Mouse (Mus musculus): ENCODE data around the gene Lrguk.

Gene Lrguk

DNA sequence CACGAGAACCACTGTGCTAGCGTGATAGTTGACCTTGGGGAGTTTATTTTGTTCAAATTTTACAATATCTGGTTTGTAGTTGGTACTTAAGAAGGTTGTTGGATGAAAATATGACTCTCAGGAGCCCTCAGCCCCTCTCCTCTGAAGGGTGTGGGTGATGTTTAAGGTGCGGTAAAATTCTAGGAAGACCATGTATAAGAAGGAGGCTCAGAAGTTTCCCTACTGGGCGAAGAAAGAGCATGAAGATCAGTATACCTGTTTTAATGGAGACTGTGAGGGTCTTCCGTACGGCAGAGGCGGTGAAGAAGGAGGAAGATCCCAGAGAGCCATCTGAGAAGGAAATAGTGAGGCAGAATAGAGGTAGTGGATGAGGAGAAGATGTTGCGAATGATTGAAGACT, 38.0 kb downstream of the Lrguk start:
- DNase-seq, result no peak

DNA sequence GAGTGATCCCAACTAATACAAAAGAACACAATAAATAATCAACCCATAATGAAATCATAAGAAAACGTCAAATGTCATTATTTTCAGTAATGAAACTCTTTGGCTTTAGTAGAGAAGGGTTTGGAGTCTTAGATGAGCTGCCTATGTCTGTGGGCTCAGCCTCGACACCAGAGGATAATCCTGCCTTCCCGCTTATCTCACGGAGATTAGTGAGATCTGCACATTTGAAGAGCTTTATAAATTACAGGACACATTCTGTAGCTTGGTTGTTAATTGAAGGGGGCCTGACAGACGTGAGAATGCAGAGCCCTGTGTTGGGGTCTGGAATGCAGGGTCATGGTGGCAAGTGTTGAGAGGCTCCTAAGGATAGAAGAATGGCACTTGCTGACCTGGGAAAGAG, 42.7 kb downstream of the Lrguk start:
- DNase-seq, result no peak

DNA sequence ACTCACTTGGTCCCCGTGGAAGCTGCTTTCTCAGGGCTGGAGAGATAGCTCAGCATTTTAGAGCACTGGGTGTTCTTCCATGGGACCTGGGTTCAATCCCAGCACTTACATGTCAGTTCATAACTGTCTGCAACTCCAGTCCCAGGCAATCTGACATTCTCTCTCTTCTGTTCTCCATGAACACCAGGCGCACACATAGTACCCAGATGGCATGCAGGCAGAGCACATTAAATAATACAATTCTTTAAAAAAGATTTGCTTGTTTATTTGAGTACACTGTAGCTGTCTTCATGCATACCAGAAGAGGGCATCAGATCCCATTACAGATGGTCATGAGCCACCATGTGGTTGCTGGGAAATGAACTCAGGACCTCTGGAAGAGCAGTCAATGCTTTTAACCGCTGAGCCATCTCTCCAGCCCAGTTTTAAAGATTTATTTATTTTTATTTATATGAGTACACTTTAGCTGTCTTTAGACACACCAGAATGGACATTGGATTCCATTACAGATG, 44.7 kb downstream of the Lrguk start:
- DNase-seq, result peak; percentile 21

DNA sequence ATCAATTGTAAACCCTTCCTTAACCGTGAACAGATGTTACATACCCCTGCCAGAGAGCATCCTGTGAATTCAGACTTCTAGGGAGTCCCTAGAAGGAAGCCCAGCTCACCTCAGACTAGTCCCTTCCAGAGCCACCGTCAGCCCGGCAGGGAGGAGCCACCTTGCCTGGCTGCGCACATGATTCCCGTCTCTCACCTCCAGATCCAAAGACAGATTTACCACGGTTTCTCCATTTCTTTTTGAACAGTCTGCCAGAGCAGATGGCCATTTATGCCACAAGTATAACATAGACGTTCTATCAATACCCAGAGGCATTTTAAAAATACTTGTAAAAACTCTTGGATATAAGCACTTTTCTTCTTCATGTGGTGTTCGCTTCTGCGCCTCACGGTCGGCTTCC, 46.3 kb downstream of the Lrguk start:
- DNase-seq, result no peak

GRCm38 (mm10) chr6:34083471-34083870, 54.2 kb downstream of the Lrguk start:
- DNase-seq, result no peak

DNA sequence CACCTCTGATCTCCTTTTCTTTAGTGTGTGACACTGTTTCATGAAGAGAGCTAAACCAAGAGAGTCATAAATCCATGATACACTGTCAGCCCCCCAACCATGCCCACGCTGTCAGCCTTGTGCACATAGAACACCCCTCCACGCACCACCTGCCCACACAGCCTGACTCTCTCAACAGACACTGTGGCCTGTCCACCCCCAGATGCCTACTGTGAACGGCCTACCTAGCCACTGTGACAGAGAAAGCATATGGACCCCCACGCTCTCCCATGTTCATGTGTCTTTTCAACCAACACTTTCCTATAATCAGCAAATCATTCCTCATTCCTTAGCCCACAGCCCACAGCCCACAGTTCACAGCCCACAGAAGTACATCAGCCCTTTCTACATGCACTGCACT, 58.5 kb downstream of the Lrguk start:
- no peak for DNase-seq

- no peak for DNase-seq
Observed at GRCm38 (mm10) chr6:34088986-34089385, 59.7 kb downstream of the Lrguk start.

- no peak for DNase-seq
Observed at GRCm38 (mm10) chr6:34091537-34091936, 62.3 kb downstream of the Lrguk start.

DNA sequence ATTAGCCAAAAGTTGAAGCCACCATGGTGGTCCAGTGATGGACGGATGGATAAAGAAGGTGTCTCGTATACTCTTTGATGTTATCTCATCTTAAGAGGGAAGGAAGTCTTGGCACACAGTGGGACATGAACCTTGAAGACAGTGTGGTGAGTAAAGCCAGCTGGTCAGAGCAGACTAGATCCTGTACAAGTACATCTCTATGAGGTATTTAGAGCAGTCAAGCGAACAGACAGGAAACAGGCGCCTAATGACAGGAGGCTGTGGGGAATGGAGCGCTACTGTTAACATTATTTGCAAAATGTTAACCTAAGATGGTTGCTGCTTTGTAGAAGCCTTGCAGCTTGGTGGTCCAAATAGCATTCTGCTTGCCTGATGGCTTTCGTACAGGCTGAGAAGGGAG, 67.0 kb downstream of the Lrguk start:
- DNase-seq, result no peak

DNA sequence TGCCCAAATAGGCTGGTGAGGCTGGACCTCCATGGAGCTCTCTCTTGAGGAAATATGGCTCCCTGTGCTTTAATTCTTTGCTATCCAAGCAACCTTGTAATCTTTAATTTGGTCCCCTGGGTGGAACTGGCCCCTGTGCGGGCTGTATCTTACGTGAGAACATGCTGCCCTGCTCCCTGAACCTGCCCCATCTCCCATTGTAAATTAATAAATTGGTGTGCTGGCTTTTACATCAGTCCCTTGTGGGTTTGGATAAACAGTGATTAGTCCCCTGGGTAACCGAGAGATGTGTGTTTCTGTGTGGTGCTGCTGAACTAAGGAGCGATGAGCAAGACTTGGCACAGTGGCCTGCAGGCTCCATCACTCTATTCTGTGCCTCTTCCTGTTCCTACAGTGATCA, 67.7 kb downstream of the Lrguk start:
- no peak for DNase-seq

GRCm38 (mm10) chr6:34099725-34100124, 70.5 kb downstream of the Lrguk start:
- DNase-seq, result no peak

DNA sequence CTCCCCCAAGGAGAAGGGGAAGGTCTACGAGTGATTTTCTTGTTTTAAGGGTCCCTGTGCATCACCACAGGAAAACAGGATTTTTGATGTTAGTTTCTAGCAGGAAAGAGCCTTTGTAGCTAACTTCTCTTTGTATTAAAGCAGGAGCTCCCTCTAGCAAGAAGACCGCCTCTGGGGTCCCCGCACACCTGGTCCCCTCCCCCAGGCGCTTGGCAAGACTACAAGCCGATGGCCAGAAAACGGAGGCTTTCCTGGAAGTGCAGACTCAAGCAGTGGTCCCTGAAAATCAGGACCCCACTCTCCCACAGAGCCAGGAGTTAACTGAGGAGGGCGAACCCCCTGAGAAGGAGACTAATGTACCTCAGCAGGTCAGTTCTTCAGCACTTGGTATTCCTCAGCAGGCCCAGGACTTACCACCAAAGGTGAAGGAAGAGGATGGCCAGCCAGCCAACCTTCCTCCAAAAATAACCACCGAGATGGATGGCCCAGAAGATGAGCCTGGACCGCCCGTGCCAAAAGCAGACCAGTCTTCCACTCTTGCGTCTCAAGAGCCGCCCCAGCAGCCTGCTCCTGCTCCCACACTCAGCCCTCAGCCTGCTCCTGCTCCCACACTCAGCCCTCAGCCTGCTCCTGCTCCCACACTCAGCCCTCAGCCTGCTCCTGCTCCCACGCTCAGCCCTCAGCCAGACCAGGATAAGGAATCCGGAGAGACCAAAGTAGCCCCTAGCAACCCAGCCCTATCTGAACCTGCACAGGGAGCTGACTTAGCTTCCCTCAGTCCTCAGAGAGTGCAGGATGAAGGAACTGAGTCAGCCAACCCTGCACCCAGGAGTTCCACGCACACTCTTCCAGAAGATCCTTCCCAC, 72.5 kb downstream of the Lrguk start:
- DNase-seq, result peak; percentile 35

DNA sequence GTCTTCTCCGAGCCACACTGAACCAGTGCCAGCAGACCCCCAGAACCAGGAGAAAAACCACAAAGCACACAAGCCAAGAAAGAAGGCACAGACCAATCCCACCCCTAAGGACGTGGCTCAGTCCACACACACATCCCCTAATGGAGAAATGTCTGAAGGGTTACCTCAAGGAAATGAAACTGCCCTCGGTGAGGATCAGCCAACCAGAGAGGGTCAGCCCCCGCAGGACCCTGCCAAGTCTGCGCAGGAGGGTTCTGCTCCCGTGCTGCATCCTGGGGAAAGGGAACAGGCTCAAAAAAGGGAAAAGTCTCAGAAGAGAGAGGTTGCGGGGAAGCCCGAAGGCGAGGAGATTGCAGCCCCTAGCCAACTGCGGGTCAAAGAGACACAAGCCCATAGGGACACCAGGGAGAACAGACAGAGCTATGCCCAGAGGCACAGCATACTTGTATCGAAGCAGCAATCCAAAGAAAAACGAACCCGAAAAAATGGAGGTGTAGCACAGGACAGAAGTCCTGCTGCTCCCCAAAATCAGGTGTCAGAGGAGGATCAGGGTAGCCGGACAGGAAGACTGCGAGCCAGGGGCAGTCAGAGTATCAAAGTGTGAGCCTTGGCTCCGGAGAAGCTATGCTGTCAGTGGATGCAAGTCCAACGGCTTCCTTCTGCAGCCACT, 74.1 kb downstream of the Lrguk start:
- no peak for DNase-seq

DNA sequence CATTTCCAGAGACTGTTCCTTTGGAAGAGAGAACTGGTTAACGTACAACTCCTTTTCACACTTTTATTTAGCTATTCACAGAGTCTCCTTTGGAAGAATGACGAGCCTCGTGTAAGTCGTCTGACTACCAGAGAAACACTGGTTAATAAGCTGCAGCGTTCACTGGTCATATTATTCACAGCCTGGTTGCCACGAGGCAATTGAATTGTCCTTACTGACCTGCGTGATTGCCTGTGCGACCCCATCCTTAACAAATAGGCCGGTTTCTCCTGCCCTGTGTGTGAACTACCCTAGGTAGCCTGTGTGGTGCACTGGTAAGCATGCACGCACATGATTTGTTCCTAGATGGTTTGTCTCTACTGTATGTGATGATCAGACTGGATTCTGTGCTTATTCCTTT, 81.3 kb downstream of the Lrguk start:
- no peak for DNase-seq

DNA sequence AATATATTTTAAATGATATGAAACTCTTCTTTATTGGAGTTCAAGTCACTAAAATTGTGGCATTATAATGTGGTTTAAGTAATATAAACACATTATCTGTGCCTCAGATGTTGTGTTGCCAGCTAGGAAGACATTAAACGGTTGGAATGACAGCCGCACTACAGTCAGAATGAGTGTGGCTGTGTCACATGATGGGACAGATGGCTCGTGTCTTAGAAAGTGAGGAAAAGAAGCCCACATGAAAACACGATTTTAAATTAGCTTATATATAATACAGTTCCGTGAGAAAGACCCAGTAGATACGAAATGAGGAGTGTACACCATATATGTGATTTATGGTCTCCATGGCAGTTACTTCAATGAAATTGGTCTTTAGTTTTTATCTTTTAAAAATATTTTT, 82.2 kb downstream of the Lrguk start:
- DNase-seq, result no peak

DNA sequence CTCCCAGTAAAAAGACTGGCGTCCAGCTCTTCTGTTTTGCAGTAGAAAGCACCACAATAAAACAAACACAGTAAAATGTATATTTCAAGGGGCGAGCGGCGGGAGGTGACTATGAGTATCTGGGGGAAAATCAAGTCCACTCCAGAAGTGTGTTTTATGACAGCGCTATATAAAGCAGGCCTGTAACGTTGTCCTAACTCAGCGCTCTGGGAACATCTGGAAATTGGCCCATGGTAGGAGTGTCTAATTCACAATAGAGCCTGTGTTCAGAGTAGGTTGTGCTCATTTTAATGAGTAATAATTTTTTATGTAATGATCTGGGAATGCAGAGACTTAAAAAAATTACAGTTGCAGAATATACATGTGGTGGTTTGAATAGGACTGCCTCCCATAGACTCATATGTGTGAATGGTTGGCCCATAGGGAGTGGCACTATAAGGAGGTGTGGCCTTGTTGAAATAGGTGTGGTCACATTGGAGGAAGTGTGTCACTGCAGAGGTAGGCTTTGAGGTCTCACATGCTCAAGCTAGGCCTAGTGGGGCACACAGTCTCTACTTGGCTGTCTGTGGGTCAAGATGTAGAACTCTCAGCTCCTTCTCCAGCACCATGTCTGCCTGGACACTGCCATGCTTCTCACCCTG, 87.7 kb downstream of the Lrguk start:
- no peak for DNase-seq

DNA sequence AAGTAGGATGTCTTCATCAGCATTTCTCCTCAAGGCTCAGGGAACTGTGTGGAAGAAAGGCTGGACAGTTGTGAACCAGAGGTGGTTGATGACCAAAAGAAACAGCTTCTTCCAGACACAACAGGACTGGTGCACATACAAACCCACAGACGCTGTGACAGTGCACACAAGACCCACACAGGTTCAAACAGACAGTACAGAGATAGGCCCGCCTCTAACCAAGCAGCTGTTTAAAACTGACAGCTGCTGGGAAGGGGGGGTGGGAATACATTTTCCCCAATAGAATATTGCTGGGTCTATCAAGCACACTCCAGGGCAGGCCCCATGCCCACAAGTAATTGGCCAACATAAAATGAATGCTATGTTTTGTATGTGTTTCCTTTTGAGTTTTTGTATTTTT, 95.2 kb downstream of the Lrguk start:
- DNase-seq, result peak; percentile 48

DNA sequence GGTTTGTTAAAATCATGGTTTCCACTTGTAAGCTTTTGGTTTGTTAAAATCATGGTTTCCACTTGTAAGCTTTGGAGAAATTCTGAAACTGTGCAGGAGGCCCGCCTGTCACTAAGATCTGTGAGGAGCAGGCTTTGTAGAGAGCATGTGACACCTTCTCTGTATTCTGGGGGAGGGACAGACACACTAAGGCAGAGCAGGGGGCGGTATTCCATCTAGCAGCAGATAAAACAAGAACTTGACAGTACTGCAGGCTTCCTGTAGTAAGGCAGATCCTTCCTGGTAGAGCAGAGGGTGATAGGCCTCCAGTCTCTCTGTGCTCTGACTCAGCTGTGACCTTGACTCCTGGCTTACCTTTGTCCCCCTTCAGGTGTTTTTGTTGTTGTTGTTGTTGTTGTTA, 100.0 kb downstream of the Lrguk start:
- DNase-seq, result peak; percentile 51

DNA sequence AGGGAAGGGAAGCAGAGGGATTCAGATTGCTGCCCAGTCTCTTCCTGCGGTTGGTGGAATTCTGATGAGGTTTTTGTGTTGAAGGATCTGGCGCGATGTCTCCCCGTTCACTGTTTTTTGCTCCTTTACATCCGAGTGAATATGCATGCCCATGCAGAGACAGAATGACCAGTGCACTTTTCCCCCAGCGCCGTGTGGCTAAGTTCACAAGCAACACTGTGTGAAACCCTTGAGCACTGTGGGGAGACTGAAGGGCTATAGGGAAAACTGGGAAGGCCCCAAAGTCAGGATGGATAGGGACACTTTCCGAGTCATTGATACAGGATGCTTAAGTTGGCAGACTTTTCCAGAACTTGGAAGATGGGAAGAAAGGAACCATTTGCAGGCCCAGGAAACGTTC, 103.1 kb downstream of the Lrguk start:
- no peak for DNase-seq

- no peak for DNase-seq
Observed at GRCm38 (mm10) chr6:34138366-34138765, 109.1 kb downstream of the Lrguk start.

DNA sequence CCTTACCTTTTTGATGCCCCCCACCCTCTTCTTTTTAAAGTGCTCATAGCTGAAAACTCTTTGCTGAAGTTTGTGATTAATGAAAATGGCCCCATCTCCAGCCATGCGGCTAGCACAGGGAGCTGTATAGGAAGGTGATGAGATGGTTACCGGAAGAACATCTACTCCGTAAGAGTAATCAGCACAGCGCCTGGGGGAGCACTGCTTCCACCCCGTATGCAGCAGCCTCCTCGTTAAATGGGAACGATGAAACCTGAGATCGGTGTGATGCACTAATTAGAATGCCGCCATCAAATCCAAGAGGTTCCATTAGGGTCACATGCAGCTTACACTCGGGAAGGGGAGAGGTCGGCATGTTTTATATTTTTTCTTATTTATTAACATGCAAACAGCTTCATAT, 113.7 kb downstream of the Lrguk start:
- DNase-seq, result no peak

DNA sequence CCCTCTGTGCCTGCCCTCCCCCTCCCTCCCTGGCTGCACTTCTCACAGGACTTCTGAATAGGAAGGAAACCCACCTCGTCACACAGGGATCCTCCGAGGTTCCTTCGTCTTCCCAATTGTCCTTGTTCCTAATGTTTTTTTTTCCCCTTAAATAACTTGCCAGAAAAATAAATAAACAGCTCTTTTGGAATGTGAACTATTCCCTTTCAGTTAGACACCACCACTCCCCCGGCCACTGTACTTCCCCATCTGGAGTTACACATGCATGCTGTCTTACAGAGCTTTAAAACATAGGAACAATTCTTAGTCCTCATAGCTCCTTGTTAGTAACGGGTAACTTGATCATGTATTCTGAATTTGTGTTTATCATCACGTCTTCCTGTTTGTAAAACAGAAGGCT, 116.8 kb downstream of the Lrguk start:
- DNase-seq, result no peak

- no peak for DNase-seq
Observed at GRCm38 (mm10) chr6:34148021-34148420, 118.8 kb downstream of the Lrguk start.

- no peak for DNase-seq
Observed at GRCm38 (mm10) chr6:34148639-34149038, 119.4 kb downstream of the Lrguk start.
